23 mouse cellular contexts compared by ENCODE assay signal in genomic region chr4:126552136-126552535, GRCm38 (mm10). TPM values are rescaled to one million over a fixed set of nuclear protein-coding genes. Genes with fewer than 3 reads are reported as not detected.
DNase-seq lines count a peak whose midpoint lies in the region; ATAC-seq and TF ChIP-seq lines count a peak whose summit lies in the region.
"Had no signal": no experiment of that assay in that cellular context is flagged by ENCODE, and none has a peak within 500 bp of the region (broad histone marks: within the 10 kb centered on the region; RNA-seq: fewer than 3 reads in every experiment).

No protein-coding gene starts in this region.

- no peak for ATAC-seq in neural tube, embryonic 13.5 days (ENCODE audit: low read depth)
- no peak for ATAC-seq in neural tube, embryonic 15.5 days (ENCODE audit: low FRiP score)
- ATAC-seq: forebrain, embryonic 15.5 days; hindbrain, embryonic 16.5 days; liver, embryonic 12.5 days; liver, postnatal 0 days had no signal

- H3K27me3 ChIP-seq in neural tube, embryonic 13.5 days: no peaks in the 10 kb centered on the region
- no peaks in the 10 kb centered on the region for H3K27me3 ChIP-seq in neural tube, embryonic 15.5 days (replicated peaks)
- no peaks in the 10 kb centered on the region; the same call in 1 of the 2 replicates for H3K27me3 ChIP-seq in cerebellum, adult 2 months (ENCODE audit: control insufficient read depth, insufficient read depth, low read length)
- H3K27me3 ChIP-seq: embryonic facial prominence, embryonic 12.5 days; forebrain, embryonic 15.5 days had no signal

- no peak overlapping the region for H3K4me2 ChIP-seq in neural tube, embryonic 13.5 days
- no peak overlapping the region for H3K4me2 ChIP-seq in neural tube, embryonic 15.5 days
- H3K4me2 ChIP-seq: embryonic facial prominence, embryonic 12.5 days; forebrain, embryonic 15.5 days; liver, embryonic 12.5 days; midbrain, embryonic 12.5 days had no signal

- H3K9ac ChIP-seq in neural tube, embryonic 13.5 days: 0 out of 2 replicates have a peak overlapping the region, but pooled peaks have one; percentile 17
- peak overlapping the region; percentile 4; the same call in 1 of the 2 replicates for H3K9ac ChIP-seq in neural tube, embryonic 15.5 days (replicated peaks)
- H3K9ac ChIP-seq: embryonic facial prominence, embryonic 12.5 days; forebrain, embryonic 15.5 days; liver, embryonic 12.5 days; liver, postnatal 0 days; midbrain, embryonic 12.5 days had no signal

- 76% methylated on average over 7 of the region's 7 CpGs for WGBS in neural tube, embryonic 13.5 days
- WGBS in neural tube, embryonic 15.5 days: 79% methylated on average over 7 of the region's 7 CpGs
- 62% methylated on average over 7 of the region's 7 CpGs for WGBS in cerebellum, adult 2 months

- H3K27ac ChIP-seq in neural tube, embryonic 13.5 days (replicated peaks): no peak overlapping the region
- H3K27ac ChIP-seq in neural tube, embryonic 15.5 days (replicated peaks): no peak overlapping the region
- no peak overlapping the region for H3K27ac ChIP-seq in cerebellum, adult 2 months (ENCODE audit: insufficient read depth, low read length)
- H3K27ac ChIP-seq: embryonic facial prominence, embryonic 12.5 days; forebrain, embryonic 15.5 days; kidney, postnatal 0 days; liver, embryonic 12.5 days; midbrain, embryonic 12.5 days had no signal

- H3K9me3 ChIP-seq in neural tube, embryonic 13.5 days: no peaks in the 10 kb centered on the region
- H3K9me3 ChIP-seq in neural tube, embryonic 15.5 days (replicated peaks): no peaks in the 10 kb centered on the region
- H3K9me3 ChIP-seq: embryonic facial prominence, embryonic 12.5 days; forebrain, embryonic 15.5 days; liver, embryonic 12.5 days; midbrain, embryonic 12.5 days had no signal

- TF ChIP-seq CTCF in cerebellum, adult 2 months (IDR thresholded peaks at IDR 0.05; ENCODE audit: borderline replicate concordance, insufficient read depth, low read depth, low read length): no peak

- peaks cover 6% of the 10 kb centered on the region for H3K4me1 ChIP-seq in neural tube, embryonic 13.5 days (replicated peaks)
- H3K4me1 ChIP-seq in neural tube, embryonic 15.5 days: peaks cover 7% of the 10 kb centered on the region
- H3K4me1 ChIP-seq in cerebellum, adult 2 months (ENCODE audit: control insufficient read depth, insufficient read depth, low read length): no peaks in the 10 kb centered on the region

- no peak for TF ChIP-seq POLR2A in cerebellum, adult 2 months (IDR thresholded peaks at IDR 0.05; ENCODE audit: borderline replicate concordance, insufficient read depth, low read length)

- DNase-seq in adrenal gland, adult (ENCODE audit: inconsistent age in 2 of 2, low spot score in 1 of 2): peak; percentile 33 to 74
- DNase-seq in adrenal gland, postnatal 4 days (ENCODE audit: low spot score in 2 of 2): no peak
- DNase-seq in neural tube, embryonic 10.5 days (ENCODE audit: extremely low spot score, low spot score): no peak
- DNase-seq in adrenal gland, postnatal 10 days: peak; percentile 35
- DNase-seq in cerebellum, adult 2 months: no peak
- no peak for DNase-seq in cerebellum, adult 9-10 months
- DNase-seq: cerebellum, adult 9-11 months; embryo, embryonic 11 days; heart, postnatal 14 days; kidney, adult 18-20 months; kidney, postnatal 4 days; left cerebral cortex, postnatal 4 days; liver, postnatal 0 days; lung, postnatal 4 days had no signal

- no peak overlapping the region for H3K4me3 ChIP-seq in neural tube, embryonic 13.5 days
- H3K4me3 ChIP-seq in neural tube, embryonic 15.5 days (replicated peaks): no peak overlapping the region
- no peak overlapping the region for H3K4me3 ChIP-seq in cerebellum, adult 2 months (replicated peaks; ENCODE audit: insufficient read depth, low read depth, low read length)
- H3K4me3 ChIP-seq: embryonic facial prominence, embryonic 12.5 days; forebrain, embryonic 15.5 days; liver, embryonic 12.5 days; megakaryocyte, embryonic 14.5 days; midbrain, embryonic 12.5 days had no signal

- H3K36me3 ChIP-seq in neural tube, embryonic 13.5 days: no peaks in the 10 kb centered on the region
- no peaks in the 10 kb centered on the region for H3K36me3 ChIP-seq in neural tube, embryonic 15.5 days
- H3K36me3 ChIP-seq: embryonic facial prominence, embryonic 12.5 days; forebrain, embryonic 15.5 days; liver, embryonic 12.5 days; midbrain, embryonic 12.5 days had no signal

RNA-seq across cellular contexts. Expression of gene Clspn, which starts 4.6 kb away (rescaled TPM):
- total RNA-seq in adrenal gland, postnatal 4 days (2021): 10 to 100 TPM; 14.9 to 19.7 TPM
- 6.5 and 8.6 TPM in 2 replicates for polyA plus RNA-seq in neural tube, embryonic 13.5 days (2015; fragmentation: Nextera tagmentation; extraction: Ambion mirVana)
- total RNA-seq in adrenal gland, postnatal 10 days (2021): 1 to 10 TPM; 8.5 to 8.9 TPM
- polyA plus RNA-seq in neural tube, embryonic 15.5 days (2015; fragmentation: Nextera tagmentation; extraction: Ambion mirVana): 3.8 and 13.3 TPM in 2 replicates
- 0.49 and 0.67 TPM in 2 replicates for polyA plus RNA-seq in cerebellum, adult 2 months (2012; rRNA removed)

RNA-seq across cellular contexts. Expression of gene Ago4, which starts 18.9 kb away (rescaled TPM):
- total RNA-seq in adrenal gland, postnatal 4 days (2021): 1 to 10 TPM; 6.6 to 7.4 TPM
- 8.7 and 9.1 TPM in 2 replicates for polyA plus RNA-seq in neural tube, embryonic 13.5 days (2015; fragmentation: Nextera tagmentation; extraction: Ambion mirVana)
- total RNA-seq in adrenal gland, postnatal 10 days (2021): 1 to 10 TPM; 4.0 to 6.4 TPM
- 5.8 and 7.1 TPM in 2 replicates for polyA plus RNA-seq in neural tube, embryonic 15.5 days (2015; fragmentation: Nextera tagmentation; extraction: Ambion mirVana)
- polyA plus RNA-seq in cerebellum, adult 2 months (2012; rRNA removed): 4.9 TPM in 2 replicates

RNA-seq across cellular contexts. Expression of gene 5730409E04Rik, which starts 57.5 kb away (rescaled TPM):
- 10 to 100 TPM; 17.5 to 19.3 TPM for total RNA-seq in adrenal gland, postnatal 4 days (2021)
- 7.2 and 7.6 TPM in 2 replicates for polyA plus RNA-seq in neural tube, embryonic 13.5 days (2015; fragmentation: Nextera tagmentation; extraction: Ambion mirVana)
- total RNA-seq in adrenal gland, postnatal 10 days (2021): 10 to 100 TPM; 10.4 to 13.7 TPM
- polyA plus RNA-seq in neural tube, embryonic 15.5 days (2015; fragmentation: Nextera tagmentation; extraction: Ambion mirVana): 14.9 and 19.1 TPM in 2 replicates
- polyA plus RNA-seq in cerebellum, adult 2 months (2012; rRNA removed): 64.7 and 68.6 TPM in 2 replicates

Comparison
In these comparisons a context has a peak if more than half of its experiments do, and no peak if none do; other contexts are left out.
1. DNase-seq: peak in adrenal gland, adult (2 of 2) and adrenal gland, postnatal 10 days (single experiment); none in adrenal gland, postnatal 4 days (0 of 2), neural tube, embryonic 10.5 days (single experiment), cerebellum, adult 2 months (0 of 2) and cerebellum, adult 9-10 months (single experiment).